Mouse (Mus musculus) lung, adult 2 months (tissue): ENCODE results near the gene Cadps. TPM values are rescaled to one million over a fixed set of nuclear protein-coding genes. Genes with fewer than 3 reads are reported as not detected.

Experiments
- DNase-seq: peaks from one replicate; pipeline ENCODE4 v3.0.0; 2022
- H3K4me1 ChIP-seq: fragments of 200-500 bp; 2 replicates; pipeline ENCODE4 v1.6.1; 2011; ENCODE audit warnings: low read length; ENCODE audit not compliant: control insufficient read depth, insufficient read depth
- H3K4me3 ChIP-seq: fragments of 200-500 bp; replicated peaks from 2 replicates; pipeline ENCODE3; 2011; ENCODE audit warnings: low read depth, mild to moderate bottlenecking, control low read depth, low read length; ENCODE audit errors: extremely low read depth
- CTCF ChIP-seq: fragments of 200-500 bp; IDR thresholded peaks from 2 replicates; pipeline ENCODE4 v1.5.1; 2011; ENCODE audit warnings: mild to moderate bottlenecking, low read length, control low read depth; ENCODE audit not compliant: insufficient read depth
- POLR2A ChIP-seq: fragments of 200-500 bp; IDR thresholded peaks from 2 replicates; pipeline ENCODE4 v1.6.1; 2011; ENCODE audit warnings: low read depth, mild to moderate bottlenecking, control low read depth, low read length, borderline replicate concordance; ENCODE audit errors: extremely low read depth
- WGBS: fragments of 180-500 bp; shearing (Covaris S2); methylation state at CpG from one replicate; pipeline ENCODE4 v1.1.7; 2018; 5-methylcytosine and 5-hydroxymethylcytosine counted together
- polyA plus RNA-seq: library from polyadenylated mRNA; depleted of rRNA; stranded (reverse); fragments of >200 nt; gene quantifications from 2 replicates; pipeline ENCODE4 v1.2.3, GENCODE M21; 2012

The Cadps gene
- polyA plus RNA-seq, 1 experiment = 0.06 TPM

- WGBS = 78% methylated on average over 2 of the region's 2 CpGs
- Histone ChIP-seq H3K4me1 (no peaks in the 10 kb centered on the region), H3K4me3 (no peak overlapping the region)
- no peak for DNase-seq
- TF ChIP-seq CTCF = no peak
- TF ChIP-seq POLR2A = no peak
Measured at GRCm38 (mm10) chr14:12602080-12602479, 220.8 kb downstream of the Cadps start.

GRCm38 (mm10) chr14:12595326-12595725 lies 227.6 kb downstream of the Cadps start:
- Histone ChIP-seq H3K4me3 (no peak overlapping the region), H3K4me1 (no peaks in the 10 kb centered on the region)
- no peak for TF ChIP-seq CTCF
- no peak for TF ChIP-seq POLR2A
- 47% methylated on average over 4 of the region's 4 CpGs for WGBS
- DNase-seq = no peak

GRCm38 (mm10) chr14:12592472-12593075 lies 230.3 kb downstream of the Cadps start:
- Histone ChIP-seq H3K4me1 (no peaks in the 10 kb centered on the region), H3K4me3 (no peak overlapping the region)
- no peak for DNase-seq
- 63% methylated on average over 5 of the region's 5 CpGs for WGBS
- no peak for TF ChIP-seq POLR2A
- no peak for TF ChIP-seq CTCF

GRCm38 (mm10) chr14:12591829-12592228 lies 231.1 kb downstream of the Cadps start:
- H3K4me3 ChIP-seq = no peak overlapping the region
- TF ChIP-seq POLR2A (no peak), CTCF (no peak)
- H3K4me1 ChIP-seq = no peaks in the 10 kb centered on the region
- DNase-seq = no peak

- 78% methylated on average over 5 of the region's 5 CpGs for WGBS
- H3K4me3 ChIP-seq = no peak overlapping the region
- H3K4me1 ChIP-seq = no peaks in the 10 kb centered on the region
- TF ChIP-seq POLR2A = no peak
- no peak for TF ChIP-seq CTCF
- no peak for DNase-seq
Measured at GRCm38 (mm10) chr14:12583536-12583935, 239.3 kb downstream of the Cadps start.

GRCm38 (mm10) chr14:12581657-12582056 lies 241.2 kb downstream of the Cadps start:
- Histone ChIP-seq H3K4me3 (no peak overlapping the region), H3K4me1 (no peaks in the 10 kb centered on the region)
- DNase-seq = no peak
- TF ChIP-seq POLR2A (no peak), CTCF (no peak)
- WGBS = 80% methylated on average over 5 of the region's 5 CpGs

- Histone ChIP-seq H3K4me3 (no peak overlapping the region), H3K4me1 (no peaks in the 10 kb centered on the region)
- TF ChIP-seq CTCF (no peak), POLR2A (no peak)
- WGBS = 29% methylated on average over 7 of the region's 7 CpGs
- no peak for DNase-seq
Measured at GRCm38 (mm10) chr14:12580786-12581185, 242.1 kb downstream of the Cadps start.

GRCm38 (mm10) chr14:12578156-12578555 lies 244.7 kb downstream of the Cadps start:
- DNase-seq = no peak
- Histone ChIP-seq H3K4me1 (no peaks in the 10 kb centered on the region), H3K4me3 (no peak overlapping the region)
- TF ChIP-seq POLR2A (no peak), CTCF (no peak)
- WGBS = 75% methylated on average over 1 of the region's 1 CpGs

- Histone ChIP-seq H3K4me3 (no peak overlapping the region), H3K4me1 (no peaks in the 10 kb centered on the region)
- no peak for TF ChIP-seq CTCF
- no peak for TF ChIP-seq POLR2A
- WGBS = 37% methylated on average over 2 of the region's 2 CpGs
- DNase-seq = no peak
Measured at GRCm38 (mm10) chr14:12577475-12578140, 245.3 kb downstream of the Cadps start.

GRCm38 (mm10) chr14:12575105-12575504 lies 247.8 kb downstream of the Cadps start:
- no peak overlapping the region for H3K4me3 ChIP-seq
- TF ChIP-seq CTCF = 0 out of 2 replicates have a peak, but pooled peaks have one; percentile 31
- no peak for TF ChIP-seq POLR2A
- 21% methylated on average over 3 of the region's 3 CpGs for WGBS
- no peak for DNase-seq
- no peaks in the 10 kb centered on the region for H3K4me1 ChIP-seq
